In the genomic region with DNA sequence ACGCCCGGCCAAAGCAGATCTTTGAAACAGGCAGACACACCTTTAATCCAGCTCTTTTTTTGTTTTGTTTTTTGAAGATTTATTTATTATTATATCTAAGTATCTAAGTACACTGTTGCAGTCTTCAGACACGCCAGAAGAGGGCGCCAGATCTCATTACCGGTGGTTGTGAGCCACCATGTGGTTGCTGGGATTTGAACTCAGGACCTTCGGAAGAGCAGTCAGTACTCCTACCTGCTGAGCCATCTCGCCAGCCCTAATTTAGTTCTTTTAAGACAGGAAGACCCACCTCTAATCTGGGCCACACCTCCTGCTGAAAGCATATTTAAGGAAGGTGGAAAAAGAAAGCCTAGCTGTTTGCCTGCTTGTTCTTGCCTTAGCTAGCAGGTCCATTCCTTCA, we compare ENCODE assay signal across 13 mouse cellular contexts. TPM values are rescaled to one million over a fixed set of nuclear protein-coding genes. Genes with fewer than 3 reads are reported as not detected.
A peak's percentile ranks its signal among the peaks of the same experiment; 100 is the strongest.
DNase-seq lines count a peak whose midpoint lies in the region; ATAC-seq and TF ChIP-seq lines count a peak whose summit lies in the region.
"Had no signal": no experiment of that assay in that cellular context is flagged by ENCODE, and none has a peak within 500 bp of the region (broad histone marks: within the 10 kb centered on the region; RNA-seq: fewer than 3 reads in every experiment).

No protein-coding gene starts in this region.

- ATAC-seq in frontal cortex, adult (ENCODE audit: low TSS enrichment): no peak
- ATAC-seq: forebrain, embryonic 13.5 days; midbrain, embryonic 15.5 days had no signal

- TF ChIP-seq CTCF in layer of hippocampus, adult 2 months (conservative IDR thresholded peaks at IDR 0.05): peak; percentile 67

- H3K4me3 ChIP-seq in layer of hippocampus, adult 2 months: no peak overlapping the region
- H3K4me3 ChIP-seq: forebrain, embryonic 13.5 days; heart, embryonic 12.5 days; midbrain, embryonic 15.5 days had no signal

- H3K27ac ChIP-seq in layer of hippocampus, adult 2 months: no peak overlapping the region
- H3K27ac ChIP-seq: forebrain, embryonic 13.5 days; midbrain, embryonic 15.5 days had no signal

- no peak for DNase-seq in layer of hippocampus, adult 2 months (ENCODE audit: low spot score in 2 of 2)
- no peak for DNase-seq in layer of hippocampus, adult 9-11 months
- peak; percentile 56 for DNase-seq in 3T3-L1 (ENCODE audit: low read depth, low spot score)
- DNase-seq in B cell, adult 2 months: peak; percentile 62 to 66
- peak; percentile 69 for DNase-seq in induced T-regulatory cell, adult 2 months (ENCODE audit: low read depth)
- DNase-seq in left cerebral cortex, adult 8-10 months (ENCODE audit: low spot score in 2 of 2): no peak
- DNase-seq: adrenal gland, postnatal 14 days; cerebellum, postnatal 36 days; left cerebral cortex, postnatal 4 days had no signal

RNA-seq across cellular contexts. Expression of a gene that starts 7.5 kb away (rescaled TPM):
- 10 to 100 TPM; 46.7 to 51.1 TPM for total RNA-seq in layer of hippocampus, adult 2 months (2021)
- 10 to 100 TPM; 41.8 to 48.9 (median 42.4) TPM for total RNA-seq in left cerebral cortex, adult 8-10 months (2022)

RNA-seq across cellular contexts. Expression of a gene that starts 10.0 kb away (rescaled TPM):
- 100 to 1,000 TPM; 192 to 197 TPM for total RNA-seq in layer of hippocampus, adult 2 months (2021)
- total RNA-seq in left cerebral cortex, adult 8-10 months (2022): 100 to 1,000 TPM; 203 to 227 (median 213) TPM

RNA-seq across cellular contexts. Expression of a gene that starts 25.8 kb away (rescaled TPM):
- total RNA-seq in layer of hippocampus, adult 2 months (2021): 10 to 100 TPM; 13.5 to 13.9 TPM
- total RNA-seq in left cerebral cortex, adult 8-10 months (2022): 10 to 100 TPM; 18.9 to 23.6 (median 21.8) TPM

Comparison
In these comparisons a context has a peak if more than half of its experiments do, and no peak if none do; other contexts are left out.
1. DNase-seq: peak in 3T3-L1 (single experiment), B cell, adult 2 months (2 of 2) and induced T-regulatory cell, adult 2 months (single experiment); none in layer of hippocampus, adult 2 months (0 of 2), layer of hippocampus, adult 9-11 months (single experiment) and left cerebral cortex, adult 8-10 months (0 of 2).